ENCODE assay signal across 21 mouse cellular contexts in the genomic region with DNA sequence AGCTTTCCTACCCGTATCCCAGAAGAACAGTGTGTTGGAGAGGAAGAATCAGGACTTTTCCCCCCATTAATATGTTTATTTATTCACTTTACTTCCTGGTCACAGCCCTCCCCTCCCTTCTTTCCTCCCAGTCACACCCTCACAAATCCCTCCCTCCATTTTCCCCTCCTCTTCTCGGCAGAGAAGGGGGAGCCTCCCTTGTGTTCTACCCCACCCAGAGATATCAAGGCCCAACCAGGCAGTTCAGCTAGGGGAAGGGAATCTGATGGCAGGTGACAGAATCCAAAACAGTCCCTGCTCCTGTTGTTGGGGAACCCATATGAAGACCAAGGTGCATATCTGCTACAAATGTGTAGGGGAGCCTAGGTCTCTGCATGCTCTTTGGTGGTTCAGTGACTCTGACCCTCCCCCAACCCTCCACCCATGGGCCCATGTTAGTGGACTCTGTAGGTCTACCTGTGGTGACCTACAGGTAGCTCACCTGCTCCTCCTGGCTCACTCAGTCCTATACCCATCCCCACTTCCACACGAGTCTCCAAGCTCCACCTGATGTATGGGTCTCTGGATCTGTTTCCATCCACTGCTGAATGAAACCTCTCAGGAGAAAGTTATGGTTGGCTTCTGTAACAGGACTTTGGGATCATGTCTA. TPM values are rescaled to one million over a fixed set of nuclear protein-coding genes. Genes with fewer than 3 reads are reported as not detected.
DNase-seq lines count a peak whose midpoint lies in the region; ATAC-seq and TF ChIP-seq lines count a peak whose summit lies in the region.
"Had no signal": no experiment of that assay in that cellular context is flagged by ENCODE, and none has a peak within 500 bp of the region (broad histone marks: within the 10 kb centered on the region; RNA-seq: fewer than 3 reads in every experiment).

No protein-coding gene starts in this region.

- DNase-seq in liver, embryonic 11.5 days (ENCODE audit: low spot score), result no peak
- DNase-seq in liver, result no peak
- DNase-seq in liver, embryonic 14.5 days (ENCODE audit: low read depth in 3 of 3, low spot score in 3 of 3), result no peak
- DNase-seq in right cerebral cortex, adult 18-20 months, result no peak
- no peak for DNase-seq in kidney, adult 2 months
- DNase-seq: adrenal gland, postnatal 14 days; cerebellum, adult 11 months; cerebellum, adult 9-10 months; cerebellum, postnatal 25 days; gastrocnemius, postnatal 10 days had no signal

- H3K4me3 ChIP-seq in liver, embryonic 11.5 days (ENCODE audit: low read depth, low read length), result no peak overlapping the region
- H3K4me3 ChIP-seq in intestine, embryonic 16.5 days (ENCODE audit: low read length), result no peak overlapping the region
- H3K4me3 ChIP-seq in liver, embryonic 14.5 days (ENCODE audit: insufficient read depth in 1 of 2, low read depth in 2 of 2, low read length in 2 of 2), result no peak overlapping the region
- no peak overlapping the region for H3K4me3 ChIP-seq in kidney, adult 2 months (ENCODE audit: insufficient read depth, low read depth, low read length)
- H3K4me3 ChIP-seq: embryonic facial prominence, embryonic 12.5 days; forebrain, embryonic 15.5 days; heart, embryonic 13.5 days; hindbrain, embryonic 13.5 days had no signal

- H3K27ac ChIP-seq in liver, embryonic 11.5 days (ENCODE audit: low read depth, low read length), result no peak overlapping the region
- no peak overlapping the region for H3K27ac ChIP-seq in intestine, embryonic 16.5 days (ENCODE audit: low read length)
- H3K27ac ChIP-seq in liver, embryonic 14.5 days, result no peak overlapping the region
- no peak overlapping the region for H3K27ac ChIP-seq in kidney, adult 2 months (ENCODE audit: insufficient read depth, low read depth, low read length)
- H3K27ac ChIP-seq: embryonic facial prominence, embryonic 12.5 days; forebrain, embryonic 15.5 days; heart, embryonic 13.5 days; hindbrain, embryonic 13.5 days; hindbrain, postnatal 0 days had no signal

- no peaks in the 10 kb centered on the region for H3K36me3 ChIP-seq in liver, embryonic 11.5 days (ENCODE audit: control insufficient read depth, insufficient read depth, low read length)
- H3K36me3 ChIP-seq in intestine, embryonic 16.5 days (ENCODE audit: control insufficient read depth, insufficient read depth, low read length), result no peaks in the 10 kb centered on the region
- H3K36me3 ChIP-seq in liver, embryonic 14.5 days (replicated peaks; ENCODE audit: control insufficient read depth, insufficient read depth, low read depth), result no peaks in the 10 kb centered on the region
- H3K36me3 ChIP-seq in kidney, adult 2 months (ENCODE audit: control insufficient read depth, insufficient read depth, low read length), result no peaks in the 10 kb centered on the region
- H3K36me3 ChIP-seq: embryonic facial prominence, embryonic 12.5 days; forebrain, embryonic 15.5 days; heart, embryonic 13.5 days; hindbrain, embryonic 13.5 days had no signal

- no peak overlapping the region for H3K9ac ChIP-seq in liver, embryonic 11.5 days (ENCODE audit: low read depth, low read length)
- H3K9ac ChIP-seq in intestine, embryonic 16.5 days (ENCODE audit: low read depth, low read length), result no peak overlapping the region
- H3K9ac ChIP-seq in liver, embryonic 14.5 days (replicated peaks), result no peak overlapping the region
- H3K9ac ChIP-seq: embryonic facial prominence, embryonic 12.5 days; forebrain, embryonic 15.5 days; heart, embryonic 13.5 days; hindbrain, embryonic 13.5 days had no signal

- H3K27me3 ChIP-seq in liver, embryonic 11.5 days (replicated peaks; ENCODE audit: control insufficient read depth, insufficient read depth, low read length), result no peaks in the 10 kb centered on the region
- H3K27me3 ChIP-seq in intestine, embryonic 16.5 days (replicated peaks; ENCODE audit: control insufficient read depth, insufficient read depth, low read length), result no peaks in the 10 kb centered on the region
- H3K27me3 ChIP-seq in liver, embryonic 14.5 days (ENCODE audit: control insufficient read depth, insufficient read depth, low read length), result no peaks in the 10 kb centered on the region
- H3K27me3 ChIP-seq in kidney, adult 2 months (replicated peaks; ENCODE audit: control insufficient read depth, insufficient read depth, low read length), result no peaks in the 10 kb centered on the region
- H3K27me3 ChIP-seq: CH12.LX; embryonic facial prominence, embryonic 12.5 days; forebrain, embryonic 15.5 days; heart, embryonic 13.5 days; hindbrain, embryonic 13.5 days; Patski had no signal

- WGBS in liver, embryonic 11.5 days, result 53% methylated on average over 3 of the region's 3 CpGs
- 46% methylated on average over 3 of the region's 3 CpGs for WGBS in intestine, embryonic 16.5 days
- 44% methylated on average over 3 of the region's 3 CpGs for whole genome bisulfite sequencing in liver, embryonic 14.5 days (ENCODE audit: insufficient replicate concordance)
- 65% methylated on average over 3 of the region's 3 CpGs for WGBS in kidney, adult 2 months

- TF ChIP-seq POLR2A in kidney, adult 2 months (IDR thresholded peaks at IDR 0.05; ENCODE audit: low read depth, low read length), result no peak

- no peak for TF ChIP-seq EP300 in liver, embryonic 14.5 days (IDR thresholded peaks at IDR 0.05; ENCODE audit: low read depth)

- no peak for TF ChIP-seq CTCF in liver, embryonic 14.5 days (IDR thresholded peaks at IDR 0.05; ENCODE audit: low read depth)
- no peak for TF ChIP-seq CTCF in kidney, adult 2 months (conservative IDR thresholded peaks at IDR 0.05; ENCODE audit: insufficient read depth, insufficient read length, low read depth, low read length)

- ATAC-seq in liver, embryonic 11.5 days (replicated peaks; ENCODE audit: low FRiP score), result peak; percentile 64
- peak; percentile 59 for ATAC-seq in intestine, embryonic 16.5 days
- peak; percentile 55; the same call in 1 of the 2 replicates for ATAC-seq in liver, embryonic 14.5 days (ENCODE audit: insufficient read depth)
- ATAC-seq: activated CD4-positive, CD25-positive, alpha-beta regulatory T cell, adult 4 months; forebrain, embryonic 15.5 days; hindbrain, postnatal 0 days; Patski had no signal

- H3K9me3 ChIP-seq in liver, embryonic 11.5 days (ENCODE audit: control insufficient read depth, low read length), result no peaks in the 10 kb centered on the region
- H3K9me3 ChIP-seq in intestine, embryonic 16.5 days (ENCODE audit: control insufficient read depth, low read length), result no peaks in the 10 kb centered on the region
- no peaks in the 10 kb centered on the region for H3K9me3 ChIP-seq in liver, embryonic 14.5 days (ENCODE audit: control insufficient read depth, low read length)
- H3K9me3 ChIP-seq: embryonic facial prominence, embryonic 12.5 days; forebrain, embryonic 15.5 days; heart, embryonic 13.5 days; hindbrain, embryonic 13.5 days had no signal

- no peaks in the 10 kb centered on the region for H3K4me1 ChIP-seq in liver, embryonic 11.5 days (replicated peaks; ENCODE audit: control insufficient read depth, insufficient read depth, low read length)
- H3K4me1 ChIP-seq in intestine, embryonic 16.5 days (ENCODE audit: control insufficient read depth, insufficient read depth, low read length), result 0 out of 2 replicates have a peak, but pooled peaks cover 3% of the 10 kb centered on the region
- H3K4me1 ChIP-seq in liver, embryonic 14.5 days (replicated peaks; ENCODE audit: control insufficient read depth in 2 of 2, insufficient read depth in 2 of 2, low read length in 1 of 2), result peaks cover 0 to 2% of the 10 kb centered on the region in 2 experiments; a peak in 1 of 4 replicates
- H3K4me1 ChIP-seq in kidney, adult 2 months (ENCODE audit: control insufficient read depth, insufficient read depth, low read length), result no peaks in the 10 kb centered on the region
- H3K4me1 ChIP-seq: embryonic facial prominence, embryonic 12.5 days; heart, embryonic 13.5 days had no signal

- no peak overlapping the region for H3K4me2 ChIP-seq in liver, embryonic 11.5 days
- H3K4me2 ChIP-seq in intestine, embryonic 16.5 days (ENCODE audit: low read depth, low read length), result no peak overlapping the region
- no peak overlapping the region for H3K4me2 ChIP-seq in liver, embryonic 14.5 days (ENCODE audit: low read depth)
- H3K4me2 ChIP-seq: embryonic facial prominence, embryonic 12.5 days; forebrain, embryonic 15.5 days; heart, embryonic 13.5 days; hindbrain, embryonic 13.5 days had no signal

RNA-seq across cellular contexts. Expression of a gene that starts 28.8 kb away (rescaled TPM):
- polyA plus RNA-seq in liver, embryonic 11.5 days (2014; fragmentation: Nextera tagmentation; extraction: Ambion mirVana), result 4.9 and 5.7 TPM in 2 replicates
- 22.9 and 24.3 TPM in 2 replicates for polyA plus RNA-seq in intestine, embryonic 16.5 days (2015; fragmentation: Nextera tagmentation; extraction: Ambion mirVana)
- 1.3 and 1.8 TPM in 2 replicates for polyA plus RNA-seq in liver, embryonic 14.5 days (2012; rRNA removed)
- polyA plus RNA-seq in liver, embryonic 14.5 days (2014; fragmentation: Nextera tagmentation; extraction: Ambion mirVana), result 2.4 and 2.8 TPM in 2 replicates
- 1.6 and 2.2 TPM in 2 replicates for polyA plus RNA-seq in kidney, adult 2 months (2012; rRNA removed)

RNA-seq across cellular contexts. Expression of a gene that starts 34.5 kb away (rescaled TPM):
- 44.3 and 68.2 TPM in 2 replicates for polyA plus RNA-seq in liver, embryonic 11.5 days (2014; fragmentation: Nextera tagmentation; extraction: Ambion mirVana)
- polyA plus RNA-seq in intestine, embryonic 16.5 days (2015; fragmentation: Nextera tagmentation; extraction: Ambion mirVana), result 1,466 and 1,574 TPM in 2 replicates
- 11.2 and 12.8 TPM in 2 replicates for polyA plus RNA-seq in liver, embryonic 14.5 days (2012; rRNA removed)
- 7.5 and 11.9 TPM in 2 replicates for polyA plus RNA-seq in liver, embryonic 14.5 days (2014; fragmentation: Nextera tagmentation; extraction: Ambion mirVana)
- 88.2 and 172 TPM in 2 replicates for polyA plus RNA-seq in kidney, adult 2 months (2012; rRNA removed)

RNA-seq across cellular contexts. Expression of a gene that starts 55.0 kb away (rescaled TPM):
- polyA plus RNA-seq in liver, embryonic 11.5 days (2014; fragmentation: Nextera tagmentation; extraction: Ambion mirVana), result not detected in 2 replicates
- 2.6 TPM in 2 replicates for polyA plus RNA-seq in intestine, embryonic 16.5 days (2015; fragmentation: Nextera tagmentation; extraction: Ambion mirVana)
- 0.12 and 0.13 TPM in 2 replicates for polyA plus RNA-seq in liver, embryonic 14.5 days (2012; rRNA removed)
- polyA plus RNA-seq in liver, embryonic 14.5 days (2014; fragmentation: Nextera tagmentation; extraction: Ambion mirVana), result 0.09 and 0.22 TPM in 2 replicates
- polyA plus RNA-seq in kidney, adult 2 months (2012; rRNA removed), result not detected in 2 replicates
- polyA plus RNA-seq: activated CD4-positive, CD25-positive, alpha-beta regulatory T cell, adult 4 months; forebrain, embryonic 11.5 days; forebrain, embryonic 15.5 days; heart, postnatal 0 days; hindbrain, embryonic 13.5 days; hindbrain, postnatal 0 days had no signal
